Mouse (Mus musculus): Measurements from ENCODE around the gene Gtpbp2.

GRCm38 (mm10) chr17:46161710-46162109 is 878 bp downstream of the Gtpbp2 start:
- TF ChIP-seq CEBPB (IDR thresholded peaks at IDR 0.05; ENCODE audit: low read depth), result no peak
- no peak for TF ChIP-seq CTCF (IDR thresholded peaks at IDR 0.05; ENCODE audit: control insufficient read depth, insufficient read depth, insufficient read length)
- TF ChIP-seq MYOG (IDR thresholded peaks at IDR 0.05; ENCODE audit: control insufficient read depth, extremely low read depth, insufficient read length), result no peak
- TF ChIP-seq USF1 (IDR thresholded peaks at IDR 0.05; ENCODE audit: low read depth), result no peak
- TF ChIP-seq FOSL1 (IDR thresholded peaks at IDR 0.05; ENCODE audit: insufficient read depth, low read length, poor library complexity, severe bottlenecking), result no peak
- no peak for TF ChIP-seq MAX (IDR thresholded peaks at IDR 0.05)

All from C2C12 (cell line).